Mouse (Mus musculus): ENCODE measurements around the gene Zrsr2. TPM values are rescaled to one million over a fixed set of nuclear protein-coding genes. Genes with fewer than 3 reads are reported as not detected.

Zrsr2 gene
- 10 to 100 TPM; 12.9 to 15.1 TPM for total RNA-seq (2021)
- long read RNA-seq, experiment 1, partial matches to known transcripts = 3 of 11 reads
- long read RNA-seq, experiment 1, other reads (novel, unspliced or antisense) = 6 of 11 reads
- long read RNA-seq, experiment 2, partial matches to known transcripts = 1 of 13 reads
- long read RNA-seq, experiment 2, other reads (novel, unspliced or antisense) = 8 of 13 reads

DNA sequence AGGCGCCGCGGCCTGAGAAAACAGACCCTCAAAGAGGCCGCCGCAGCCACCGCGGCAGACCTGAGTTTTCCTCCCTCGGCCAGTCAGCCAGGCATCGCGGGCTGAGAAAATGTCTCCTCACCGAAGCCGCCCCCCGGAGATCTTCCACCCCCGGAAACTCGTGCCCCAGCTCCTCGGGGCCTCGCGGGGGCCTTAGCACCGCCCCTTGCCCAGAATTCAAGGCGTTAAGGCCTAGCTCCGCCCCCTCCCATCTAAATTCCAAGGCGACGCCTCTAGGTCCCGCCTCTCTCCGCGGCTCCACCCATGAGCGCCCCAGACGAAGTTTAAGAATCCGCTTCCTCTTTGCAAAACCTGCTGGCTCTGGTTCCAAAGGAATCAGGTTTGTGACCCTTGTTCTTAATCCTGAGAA, at the start of gene Zrsr2:
Zrsr2 (minus strand) TSS at position 195 of the 409 bp plus-strand sequence.
- intact Hi-C loops (cut with DNase I) = loop anchor here (2.0 kb wide), 1 partner anchor 50 kb away; the partner anchor contains the start of gene Ap1s2
- DNase-seq = peak; percentile 71 to 77

DNA sequence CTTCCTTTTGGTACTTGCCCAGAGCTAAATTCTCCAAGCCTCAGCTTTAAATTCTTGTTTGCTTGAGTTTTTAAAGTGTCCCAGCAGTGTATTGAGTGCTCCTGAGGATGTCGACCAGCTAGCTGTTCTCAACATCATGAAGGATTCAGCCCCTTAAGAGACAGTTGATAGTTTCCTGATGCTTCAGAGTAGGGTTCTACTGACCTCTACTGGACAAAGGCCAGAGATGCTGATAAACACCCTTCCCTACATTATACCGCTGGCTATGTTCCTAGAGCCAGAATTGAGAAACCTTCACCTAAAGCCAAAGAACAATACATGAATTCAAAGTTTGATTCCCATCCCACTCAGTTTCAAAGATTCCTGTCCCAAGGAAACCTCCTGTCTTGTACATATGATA, 46.3 kb upstream of the Zrsr2 start:
- DNase-seq = no peak
- intact Hi-C loops (cut with DNase I) = loop anchor here (10.0 kb wide), 1 partner anchor 180 kb away; no protein-coding TSS in a partner anchor

DNA sequence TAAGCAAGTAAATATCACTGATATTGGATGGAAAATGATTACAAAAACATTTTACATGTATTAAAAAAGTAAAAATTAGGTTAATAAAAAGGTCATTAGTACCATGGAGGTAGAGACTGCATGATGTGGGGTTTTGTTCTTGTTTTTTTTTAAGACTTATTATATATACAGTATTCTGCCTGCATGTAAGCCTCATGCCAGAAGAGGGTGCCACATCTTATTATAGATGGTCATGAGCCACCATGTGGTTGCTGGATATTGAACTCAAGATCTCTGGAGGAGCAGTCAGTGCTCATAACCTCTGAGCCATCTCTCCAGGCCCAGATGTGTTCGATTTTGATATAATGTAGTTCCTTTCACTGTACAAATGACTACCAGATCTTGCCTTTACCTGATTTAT, 41.4 kb upstream of the Zrsr2 start:
- no peak for DNase-seq
- intact Hi-C loops (cut with DNase I) = loop anchor here (10.0 kb wide), 1 partner anchor 175 kb away; no protein-coding TSS in a partner anchor

DNA sequence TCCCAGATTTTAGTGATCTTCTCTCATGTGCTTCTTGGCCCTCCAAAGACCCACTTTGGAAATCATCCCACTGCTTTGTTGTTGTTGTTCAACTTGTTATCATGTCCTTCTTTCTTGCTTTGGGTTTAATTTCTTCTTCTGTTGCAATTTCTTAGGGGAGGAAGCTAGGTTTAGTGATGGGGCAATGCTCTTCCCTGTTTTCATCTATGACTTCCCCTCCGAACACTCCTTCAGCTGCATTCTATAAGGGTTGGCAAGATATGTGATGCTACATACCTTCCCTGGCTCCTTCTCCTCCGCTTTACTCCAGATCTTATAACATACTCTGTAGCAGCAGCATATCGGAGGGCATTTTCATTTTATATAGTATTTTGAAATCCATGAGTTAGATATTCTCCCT, 38.3 kb upstream of the Zrsr2 start:
- intact Hi-C loops (cut with DNase I) = no loop called here
- DNase-seq = no peak

DNA sequence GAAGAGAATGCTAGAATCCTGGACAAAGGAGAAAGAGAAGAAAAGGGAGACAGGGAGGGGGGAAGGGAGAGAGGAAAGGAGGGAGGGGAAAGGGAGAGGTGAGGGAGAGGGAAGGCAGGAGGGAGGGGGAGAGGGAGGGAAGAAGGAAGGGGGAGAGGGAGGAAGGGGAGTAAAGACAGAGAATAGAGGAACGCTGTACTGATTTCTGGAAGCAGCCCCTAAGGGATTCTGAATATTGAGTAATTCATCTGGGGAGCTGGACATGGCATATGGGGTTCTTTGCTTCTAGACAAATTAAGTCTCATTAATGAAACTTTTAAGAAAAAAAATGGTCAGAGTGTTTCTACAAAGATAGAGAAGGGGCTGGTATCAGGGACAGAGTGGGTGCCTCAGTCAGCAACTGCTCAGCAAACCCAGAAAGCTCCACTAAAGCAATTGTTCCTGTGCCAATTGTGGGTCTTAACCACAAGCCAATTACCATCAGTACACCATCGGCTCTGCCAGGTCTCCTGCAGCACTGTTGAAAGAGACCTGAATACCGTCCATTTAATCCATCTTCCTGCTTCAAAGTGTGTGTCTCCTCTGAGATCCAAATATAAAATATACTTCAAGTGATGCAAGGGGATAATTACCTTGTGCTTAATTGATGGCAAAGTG, 29.4 kb upstream of the Zrsr2 start:
- intact Hi-C loops (cut with DNase I) = no loop called here
- DNase-seq = no peak

DNA sequence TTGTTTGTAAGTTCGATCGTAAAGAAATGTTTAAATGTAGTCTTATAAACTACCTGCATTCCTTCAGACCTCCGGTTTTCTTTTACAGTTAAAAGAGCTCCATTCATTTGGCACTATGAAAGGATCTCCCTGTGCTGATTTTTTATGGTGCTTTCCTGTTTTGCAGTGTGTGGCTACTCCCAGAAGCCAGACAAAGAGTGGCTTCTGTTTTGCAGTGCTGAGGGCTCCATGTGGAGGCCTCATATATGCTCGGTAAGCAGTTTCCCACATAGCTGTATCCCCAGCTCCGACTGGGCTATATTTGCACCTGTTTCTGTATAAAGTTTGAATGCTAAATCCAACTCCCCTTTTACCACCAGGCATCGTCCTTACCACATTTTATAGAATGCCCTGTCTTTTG, 23.7 kb upstream of the Zrsr2 start:
- no peak for DNase-seq
- intact Hi-C loops (cut with DNase I) = no loop called here

DNA sequence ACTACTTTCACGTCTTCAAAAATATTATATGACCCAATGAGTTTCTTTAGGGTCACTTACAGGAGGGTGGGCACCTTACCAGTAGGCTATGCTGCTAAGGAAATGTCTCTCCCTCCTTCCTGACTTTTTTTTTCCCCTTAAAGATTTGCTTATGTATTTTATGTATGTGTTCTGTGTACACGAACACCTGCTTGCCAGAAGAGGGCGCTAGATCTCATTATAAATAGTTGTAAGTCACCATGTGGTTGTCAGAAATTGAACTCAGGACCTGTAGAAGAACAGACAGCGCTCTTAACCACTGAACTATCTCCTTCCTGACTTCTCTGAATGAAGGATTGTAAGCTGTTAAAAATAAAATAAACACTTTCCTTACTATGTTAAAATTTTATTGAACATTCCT, 23.0 kb upstream of the Zrsr2 start:
- DNase-seq = no peak
- intact Hi-C loops (cut with DNase I) = no loop called here

DNA sequence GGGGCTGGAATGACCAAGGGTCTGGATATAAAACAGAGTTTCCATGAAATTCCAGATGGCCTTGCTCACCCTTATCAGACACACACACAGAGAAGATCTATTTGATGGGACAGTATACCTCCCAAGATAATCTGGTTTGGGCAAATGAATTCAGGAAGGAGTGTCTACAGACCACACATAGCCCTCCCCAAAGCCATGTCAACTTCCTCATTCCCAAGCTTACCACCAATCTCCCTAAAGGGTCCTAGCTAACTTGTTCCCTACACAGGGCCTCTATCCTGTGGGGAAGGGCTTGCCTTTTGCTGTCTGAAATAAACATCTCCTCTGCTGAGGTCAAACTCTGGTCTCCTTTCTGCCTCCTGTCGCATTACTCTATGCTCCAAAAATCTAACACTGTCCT, 22.6 kb upstream of the Zrsr2 start:
- DNase-seq = no peak
- intact Hi-C loops (cut with DNase I) = no loop called here

DNA sequence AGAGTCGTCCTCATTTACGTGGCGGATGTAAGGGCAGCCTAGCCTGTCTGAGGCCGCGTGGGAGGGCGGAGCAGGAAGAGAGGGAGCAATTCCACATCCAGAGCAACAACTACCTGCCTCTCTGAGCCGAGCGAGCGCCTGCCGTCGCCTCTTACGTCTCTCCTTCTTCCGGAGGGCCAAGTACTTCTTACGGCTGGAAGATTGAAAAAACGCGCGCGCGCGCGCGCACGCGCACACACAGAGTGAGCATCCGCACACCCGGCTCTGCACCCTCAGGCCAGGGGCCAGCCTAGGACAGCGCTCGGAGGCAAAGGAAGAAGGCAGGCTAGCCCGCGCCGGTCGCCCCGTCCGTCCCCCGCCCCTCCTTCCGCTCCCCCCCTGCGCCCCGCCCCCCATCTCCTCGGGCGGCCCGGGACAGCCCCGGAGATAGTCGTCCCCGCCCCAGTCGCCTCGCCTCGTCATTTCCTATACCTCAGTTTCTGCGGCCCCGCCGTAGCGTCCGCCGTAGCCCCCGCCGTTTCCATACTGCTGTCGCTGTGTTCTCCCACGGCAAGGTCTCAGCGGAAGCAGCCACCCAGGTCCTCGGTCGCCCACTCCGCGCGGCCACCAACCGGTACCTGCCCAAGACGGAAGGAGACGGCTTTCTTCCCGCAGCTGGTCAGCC, 526 bp downstream of the Zrsr2 start:
- intact Hi-C loops (cut with DNase I) = loop anchor here (2.0 kb wide), 1 partner anchor 49 kb away; the partner anchor contains the start of gene Ap1s2
- peak in 1 of 2 experiments; percentile 46 for DNase-seq

DNA sequence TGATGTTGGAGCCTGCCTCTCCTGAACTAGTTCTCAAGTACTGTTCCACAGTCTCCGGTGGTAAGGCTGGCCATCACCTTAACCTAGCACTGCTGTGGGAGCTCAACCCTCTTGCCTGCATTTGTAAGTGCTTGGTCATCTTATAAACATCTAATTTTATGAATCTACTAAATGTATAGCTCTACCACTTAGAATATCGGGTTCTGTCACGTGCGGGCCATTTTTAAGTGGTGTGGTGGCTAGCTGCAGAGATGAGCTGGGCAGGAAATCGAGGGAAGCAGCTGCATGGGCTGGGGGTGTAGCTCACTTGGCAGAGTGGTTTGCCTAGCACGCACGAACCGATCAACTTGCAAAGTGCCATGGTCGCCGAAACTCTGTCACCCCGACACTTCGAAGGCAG, 1.1 kb downstream of the Zrsr2 start:
- intact Hi-C loops (cut with DNase I) = no loop called here

DNA sequence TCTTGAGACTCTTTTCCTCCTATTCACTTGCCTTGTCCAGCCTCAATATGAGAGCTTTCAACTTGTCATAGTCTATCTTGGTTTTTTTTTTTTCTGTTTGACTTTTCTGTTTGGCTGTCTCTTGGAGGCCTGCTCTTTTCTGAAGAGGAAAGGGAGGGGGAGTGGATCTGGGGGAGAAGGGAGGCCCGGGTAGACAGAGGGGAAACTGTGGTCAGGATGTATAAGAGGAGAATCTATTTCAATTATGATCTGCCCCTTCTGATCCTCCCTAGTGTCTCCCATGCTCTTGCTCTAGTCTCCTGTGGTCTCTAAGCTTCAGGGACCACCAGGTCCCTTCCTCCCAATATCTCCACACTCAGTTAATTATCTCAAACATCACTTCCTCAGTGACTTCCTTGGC, 6.8 kb downstream of the Zrsr2 start:
- no peak for DNase-seq
- intact Hi-C loops (cut with DNase I) = no loop called here

More for the DNA sequence above, 1.1 kb downstream of the Zrsr2 start:
- no peak for DNase-seq

DNA sequence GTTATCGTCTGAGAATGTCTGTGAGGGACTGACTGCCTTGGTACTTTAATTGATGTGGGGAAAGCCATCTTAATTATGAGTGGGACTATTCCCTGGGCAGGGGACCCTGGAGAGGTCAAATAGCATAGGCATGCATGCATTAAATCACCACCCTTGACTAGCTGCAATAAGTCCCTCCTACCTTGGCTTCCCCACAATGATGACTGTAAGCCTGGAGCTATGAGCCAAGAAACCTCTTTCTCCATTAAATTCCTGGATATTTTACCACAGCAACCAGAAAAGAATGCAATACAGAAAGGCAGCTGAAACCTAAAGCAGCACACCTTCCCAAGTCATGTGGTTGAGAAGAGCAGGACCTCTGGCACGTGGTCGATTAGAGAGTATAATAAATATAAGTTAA, 14.1 kb downstream of the Zrsr2 start:
- no peak for DNase-seq
- intact Hi-C loops (cut with DNase I) = no loop called here

DNA sequence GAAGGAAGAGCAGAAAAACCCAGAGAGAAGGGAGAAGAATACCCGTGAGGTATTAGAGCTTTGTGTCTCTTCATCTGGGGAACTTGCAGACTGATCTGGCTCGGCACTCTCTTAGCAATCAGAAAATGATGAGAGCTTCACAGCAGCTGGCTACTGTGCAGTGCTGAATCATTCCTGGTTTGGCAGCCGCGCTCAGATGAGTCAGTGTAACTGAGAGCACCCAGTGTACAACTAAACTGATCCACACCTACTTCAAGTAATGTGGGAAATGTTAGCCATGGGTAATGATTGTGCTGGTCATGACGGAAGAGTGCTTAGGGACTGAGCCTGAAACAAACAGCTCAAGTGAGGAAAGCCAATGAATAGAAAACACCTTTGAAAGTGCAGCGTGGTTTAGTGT, 19.9 kb downstream of the Zrsr2 start:
- DNase-seq = peak; percentile 41 to 56
- intact Hi-C loops (cut with DNase I) = no loop called here

DNA sequence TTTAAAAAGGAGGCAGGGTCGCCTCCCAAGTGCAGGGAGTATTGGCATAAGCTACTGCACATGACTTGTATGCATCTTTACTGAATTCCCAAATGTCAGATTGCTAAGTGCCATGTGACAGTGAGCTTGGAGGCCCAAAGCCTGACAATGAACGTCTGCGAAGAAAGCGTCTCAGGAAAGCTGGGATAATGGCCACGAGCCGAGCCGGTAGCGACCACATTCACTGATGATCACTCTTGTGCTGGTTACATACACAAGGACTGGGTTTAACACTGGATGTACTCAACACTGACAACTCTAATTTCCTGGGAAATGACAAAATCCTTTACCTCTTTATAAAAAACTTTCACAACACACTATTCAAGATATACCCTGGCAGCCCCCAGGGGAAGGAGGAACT, 23.7 kb downstream of the Zrsr2 start:
- intact Hi-C loops (cut with DNase I) = no loop called here
- DNase-seq = no peak

DNA sequence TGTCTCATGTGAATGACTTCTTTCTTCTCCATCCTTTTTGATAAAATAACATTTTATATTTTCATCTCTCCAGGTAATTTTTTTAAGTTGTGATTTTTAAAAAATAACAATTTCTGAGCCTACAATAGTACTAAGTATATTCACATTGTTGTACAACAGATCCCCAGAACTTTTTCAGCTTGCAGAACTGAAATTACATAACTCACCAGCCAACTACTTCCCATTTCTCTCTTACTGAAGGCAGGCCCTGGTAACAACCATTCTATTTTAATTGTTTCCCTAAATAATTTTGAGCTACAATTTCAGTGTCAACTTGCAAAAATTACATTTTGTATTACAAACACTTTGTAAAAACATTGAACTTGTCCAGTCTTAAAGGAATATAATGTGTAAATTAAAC, 28.9 kb downstream of the Zrsr2 start:
- intact Hi-C loops (cut with DNase I) = no loop called here
- no peak for DNase-seq

DNA sequence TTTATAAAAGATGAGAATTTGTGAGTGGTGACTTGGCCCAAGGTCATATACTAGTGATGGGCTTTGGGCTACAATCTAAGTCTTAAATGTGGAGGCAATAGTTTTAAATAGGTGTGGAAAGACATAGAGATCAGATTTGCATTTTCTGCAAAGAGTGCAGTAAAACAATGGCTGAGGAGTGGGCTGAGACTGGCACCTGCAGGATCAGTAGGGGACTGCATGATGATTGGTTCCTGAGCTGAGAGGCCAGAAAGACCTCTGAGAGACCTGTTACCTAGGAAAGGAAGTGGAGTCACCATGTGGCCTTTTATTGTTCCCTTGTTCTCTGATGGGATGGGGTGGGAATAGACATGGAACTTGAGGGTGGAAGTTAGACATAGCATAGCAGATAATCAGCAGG, 45.7 kb downstream of the Zrsr2 start:
- intact Hi-C loops (cut with DNase I) = no loop called here
- DNase-seq = no peak

DNA sequence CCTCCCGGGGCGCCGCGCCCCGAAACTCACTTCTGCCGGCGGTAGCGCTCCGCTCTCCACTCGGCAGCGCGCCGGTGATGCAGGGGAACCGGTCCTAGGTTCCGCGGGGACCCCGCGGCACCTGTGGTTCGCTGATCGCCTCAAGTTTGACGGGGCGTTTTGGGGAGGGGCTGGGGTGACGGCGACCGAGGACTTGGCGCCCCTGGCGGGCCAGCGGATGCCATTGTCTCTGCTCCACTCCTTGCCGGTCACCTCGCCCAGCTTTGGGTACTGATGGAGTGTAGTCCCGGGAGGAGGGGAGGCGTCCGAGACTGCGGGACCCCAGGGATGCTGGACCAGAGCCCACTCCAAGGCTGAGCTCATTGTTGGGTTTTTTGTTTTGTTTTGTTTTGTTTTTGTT, 49.1 kb downstream of the Zrsr2 start:
- intact Hi-C loops (cut with DNase I) = loop anchor here (2.0 kb wide), 1 partner anchor 49 kb away; the partner anchor contains the start of gene Zrsr2
- DNase-seq = peak in 1 of 2 experiments; percentile 5

DNA sequence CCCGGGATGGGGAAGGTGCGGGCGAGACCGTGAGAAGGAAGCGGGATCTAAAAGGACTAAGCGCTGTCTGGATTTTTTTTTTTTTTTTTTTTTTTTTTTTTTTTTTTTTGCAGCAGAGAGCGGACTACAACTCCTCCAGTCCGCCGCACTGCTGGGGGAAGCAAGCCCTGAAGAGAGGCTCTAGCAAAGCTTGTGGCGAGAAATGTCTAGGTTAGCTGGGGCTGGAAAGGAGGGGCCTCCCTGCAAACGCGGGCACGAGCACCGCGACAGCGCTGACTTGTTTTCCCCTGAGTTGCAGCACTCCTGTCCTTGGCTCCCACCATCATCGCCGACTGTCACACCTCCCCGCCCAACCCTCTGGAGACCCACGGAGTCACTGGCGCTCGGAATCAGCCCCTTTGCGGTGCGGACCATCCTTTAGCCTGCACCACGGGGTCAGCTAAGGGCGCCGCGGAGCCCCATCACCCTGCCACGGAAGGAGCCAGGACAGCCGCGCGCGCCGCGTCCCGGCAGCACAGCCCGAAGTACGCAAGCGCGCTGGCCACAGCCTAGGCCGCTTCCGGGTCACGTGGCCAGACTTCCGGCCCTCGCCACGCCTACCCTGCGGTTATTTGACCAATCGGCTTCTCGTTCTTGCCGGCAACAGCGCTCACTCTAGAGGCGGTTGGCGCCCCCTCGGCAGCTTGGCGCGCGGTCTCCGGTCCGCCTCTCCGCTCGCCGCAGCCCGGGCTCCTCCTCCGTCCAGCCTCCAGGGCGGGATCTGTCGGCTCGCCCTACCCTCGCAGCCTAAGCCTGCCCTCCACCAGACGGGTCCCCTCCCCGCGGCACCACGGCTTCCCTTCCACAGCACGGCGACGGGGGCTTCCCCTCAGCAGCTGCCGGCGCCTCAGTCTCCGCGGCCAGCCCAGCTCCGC, 49.9 kb downstream of the Zrsr2 start, which contains the start of gene Ap1s2:
Ap1s2 (plus strand) TSS at position 681 of the 914 bp plus-strand sequence.
- DNase-seq = peak; percentile 85 to 91
- intact Hi-C loops (cut with DNase I) = loop anchor here (2.0 kb wide), 1 partner anchor 50 kb away; the partner anchor contains the start of gene Zrsr2

DNA sequence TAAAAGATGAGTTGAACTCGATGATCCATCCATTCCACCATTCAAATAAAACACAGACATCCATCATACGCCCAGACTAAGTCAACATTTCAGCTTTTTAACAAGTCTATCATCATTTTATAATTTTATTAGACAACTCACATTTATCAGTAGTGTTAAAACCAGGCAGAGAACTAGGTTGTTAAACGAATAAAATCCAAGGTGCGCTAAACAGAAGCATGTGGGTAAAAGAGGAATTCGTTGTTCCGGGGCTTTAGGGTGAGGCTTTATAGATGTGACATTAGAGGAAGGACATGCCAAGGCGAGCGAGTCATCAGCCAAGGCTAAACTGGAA, 50.5 kb downstream of the Zrsr2 start:
- no peak for DNase-seq
- intact Hi-C loops (cut with DNase I) = loop anchor here (2.0 kb wide), 1 partner anchor 51 kb away; the partner anchor contains the start of gene Zrsr2

DNA sequence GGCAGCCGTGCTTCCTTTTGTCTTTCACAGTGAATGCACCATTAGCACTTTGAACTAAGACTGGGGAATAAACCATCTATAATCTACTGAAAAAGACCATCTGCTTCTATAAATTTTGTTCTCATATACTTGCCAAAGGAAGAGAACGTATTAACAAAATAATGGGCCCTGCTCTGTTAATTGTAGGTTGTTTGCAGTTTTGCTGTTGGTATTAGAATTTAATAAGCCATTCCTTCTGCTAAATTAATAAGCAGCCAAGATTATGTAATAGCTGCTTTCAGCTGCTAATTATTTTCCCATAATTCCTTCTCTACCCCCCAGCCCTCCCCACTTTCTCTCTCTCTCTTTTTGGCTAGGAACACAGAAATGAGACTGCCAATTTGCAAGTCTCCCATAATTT, 51.6 kb downstream of the Zrsr2 start:
- intact Hi-C loops (cut with DNase I) = no loop called here
- DNase-seq = no peak

Measured in gastrocnemius, postnatal 36 days (tissue).